Mouse (Mus musculus): ENCODE results near the gene Arnt2. TPM values are rescaled to one million over a fixed set of nuclear protein-coding genes. Genes with fewer than 3 reads are reported as not detected.

The Arnt2 gene
- polyA plus RNA-seq, 1 experiment from 2014 or later: 46.4 TPM

- H3K36me3 ChIP-seq (ENCODE audit: poor library complexity, severe bottlenecking): no peaks in the 10 kb centered on the region
- H3K27me3 ChIP-seq: no peaks in the 10 kb centered on the region
- H3K9me3 ChIP-seq (replicated peaks): no peaks in the 10 kb centered on the region
- 0 out of 2 replicates have a peak, but pooled peaks cover 10% of the 10 kb centered on the region for H3K4me1 ChIP-seq
- no peak overlapping the region for H3K9ac ChIP-seq
- ATAC-seq: no peak
- H3K4me2 ChIP-seq: no peak overlapping the region
- no peak overlapping the region for H3K27ac ChIP-seq
- H3K4me3 ChIP-seq: no peak overlapping the region
These were observed 11.8 kb upstream of the Arnt2 start for GRCm38 (mm10) chr7:84421753-84422152.

- Histone ChIP-seq H3K9ac (no peak overlapping the region), H3K27me3 (no peaks in the 10 kb centered on the region), H3K27ac (no peak overlapping the region), H3K4me2 (no peak overlapping the region), H3K4me1 (0 out of 2 replicates have a peak, but pooled peaks cover 10% of the 10 kb centered on the region), H3K9me3 (replicated peaks) (no peaks in the 10 kb centered on the region), H3K4me3 (no peak overlapping the region), H3K36me3 (ENCODE audit: poor library complexity, severe bottlenecking) (no peaks in the 10 kb centered on the region)
- no peak for ATAC-seq
These were observed 11.3 kb upstream of the Arnt2 start for GRCm38 (mm10) chr7:84421291-84421665.

- WGBS: 64% methylated on average over 3 of the region's 3 CpGs
- no peak overlapping the region for H3K9ac ChIP-seq
- 0 out of 2 replicates have a peak, but pooled peaks cover 10% of the 10 kb centered on the region for H3K4me1 ChIP-seq
- H3K4me2 ChIP-seq: no peak overlapping the region
- no peaks in the 10 kb centered on the region for H3K36me3 ChIP-seq (ENCODE audit: poor library complexity, severe bottlenecking)
- H3K27ac ChIP-seq: no peak overlapping the region
- 0 out of 2 replicates have a peak, but pooled peaks cover under 1% of the 10 kb centered on the region for H3K9me3 ChIP-seq (replicated peaks)
- no peaks in the 10 kb centered on the region for H3K27me3 ChIP-seq
- no peak for ATAC-seq
- no peak overlapping the region for H3K4me3 ChIP-seq
These were observed 10.8 kb upstream of the Arnt2 start for GRCm38 (mm10) chr7:84420581-84421290.

GRCm38 (mm10) chr7:84417441-84417840 is 7.5 kb upstream of the Arnt2 start:
- Histone ChIP-seq H3K4me3 (no peak overlapping the region), H3K4me1 (peaks cover 7% of the 10 kb centered on the region; the same call in 1 of the 2 replicates), H3K27me3 (no peaks in the 10 kb centered on the region), H3K9ac (no peak overlapping the region), H3K4me2 (no peak overlapping the region), H3K36me3 (ENCODE audit: poor library complexity, severe bottlenecking) (no peaks in the 10 kb centered on the region), H3K9me3 (replicated peaks) (0 out of 2 replicates have a peak, but pooled peaks cover 4% of the 10 kb centered on the region), H3K27ac (no peak overlapping the region)
- ATAC-seq: no peak

GRCm38 (mm10) chr7:84412570-84412969 is 2.6 kb upstream of the Arnt2 start:
- Histone ChIP-seq H3K4me3 (no peak overlapping the region), H3K36me3 (ENCODE audit: poor library complexity, severe bottlenecking) (no peaks in the 10 kb centered on the region), H3K4me2 (no peak overlapping the region), H3K4me1 (peaks cover 34% of the 10 kb centered on the region), H3K9me3 (replicated peaks) (0 out of 2 replicates have a peak, but pooled peaks cover 4% of the 10 kb centered on the region), H3K9ac (no peak overlapping the region), H3K27ac (no peak overlapping the region), H3K27me3 (no peaks in the 10 kb centered on the region)
- ATAC-seq: no peak
- 24% methylated on average over 8 of the region's 8 CpGs for WGBS

GRCm38 (mm10) chr7:84409241-84409895 is 608 bp downstream of the Arnt2 start:
- Histone ChIP-seq H3K9ac (peak overlapping the region; percentile 94), H3K36me3 (ENCODE audit: poor library complexity, severe bottlenecking) (peaks cover 24% of the 10 kb centered on the region), H3K4me3 (peak overlapping the region; percentile 78), H3K4me2 (peak overlapping the region; percentile 76), H3K9me3 (replicated peaks) (no peaks in the 10 kb centered on the region), H3K27ac (peak overlapping the region; percentile 97), H3K4me1 (peaks cover 46% of the 10 kb centered on the region), H3K27me3 (no peaks in the 10 kb centered on the region)
- ATAC-seq: peak; percentile 81
- under 1% methylated on average over 39 of the region's 39 CpGs for WGBS

GRCm38 (mm10) chr7:84408282-84408681 is 1.7 kb downstream of the Arnt2 start:
- Histone ChIP-seq H3K36me3 (ENCODE audit: poor library complexity, severe bottlenecking) (peaks cover 25% of the 10 kb centered on the region), H3K4me3 (peak overlapping the region; percentile 78), H3K27me3 (no peaks in the 10 kb centered on the region), H3K9me3 (replicated peaks) (no peaks in the 10 kb centered on the region), H3K4me2 (peak overlapping the region; percentile 76), H3K9ac (peak overlapping the region; percentile 94), H3K27ac (peak overlapping the region; percentile 97; the same call in 1 of the 2 replicates), H3K4me1 (peaks cover 57% of the 10 kb centered on the region)
- ATAC-seq: no peak
- whole genome bisulfite sequencing: 73% methylated on average over 5 of the region's 5 CpGs

GRCm38 (mm10) chr7:84403371-84403770 is 6.6 kb downstream of the Arnt2 start:
- Histone ChIP-seq H3K4me2 (peak overlapping the region; percentile 14), H3K36me3 (ENCODE audit: poor library complexity, severe bottlenecking) (peaks cover 25% of the 10 kb centered on the region), H3K27me3 (no peaks in the 10 kb centered on the region), H3K4me1 (peaks cover 70% of the 10 kb centered on the region), H3K4me3 (no peak overlapping the region), H3K9ac (no peak overlapping the region), H3K27ac (peak overlapping the region; percentile 68), H3K9me3 (replicated peaks) (no peaks in the 10 kb centered on the region)
- WGBS: 4% methylated on average over 5 of the region's 5 CpGs
- peak; percentile 52 for ATAC-seq

GRCm38 (mm10) chr7:84401641-84402455 is 8.1 kb downstream of the Arnt2 start:
- 0 out of 2 replicates have a peak overlapping the region, but pooled peaks have one; percentile 12 for H3K9ac ChIP-seq
- peaks cover 18% of the 10 kb centered on the region for H3K36me3 ChIP-seq (ENCODE audit: poor library complexity, severe bottlenecking)
- no peaks in the 10 kb centered on the region for H3K27me3 ChIP-seq
- ATAC-seq: peak; percentile 82
- peak overlapping the region; percentile 33 for H3K4me2 ChIP-seq
- 18% methylated on average over 9 of the region's 9 CpGs for WGBS
- no peaks in the 10 kb centered on the region for H3K9me3 ChIP-seq (replicated peaks)
- no peak overlapping the region for H3K4me3 ChIP-seq
- peak overlapping the region; percentile 82 for H3K27ac ChIP-seq
- H3K4me1 ChIP-seq: peaks cover 73% of the 10 kb centered on the region

GRCm38 (mm10) chr7:84397320-84397719 is 12.7 kb downstream of the Arnt2 start:
- Histone ChIP-seq H3K9ac (no peak overlapping the region), H3K9me3 (replicated peaks) (no peaks in the 10 kb centered on the region), H3K27ac (peak overlapping the region; percentile 46; the same call in 1 of the 2 replicates), H3K4me1 (peaks cover 44% of the 10 kb centered on the region), H3K4me3 (no peak overlapping the region), H3K4me2 (no peak overlapping the region), H3K27me3 (no peaks in the 10 kb centered on the region), H3K36me3 (ENCODE audit: poor library complexity, severe bottlenecking) (no peaks in the 10 kb centered on the region; the same call in 1 of the 2 replicates)
- WGBS: 52% methylated on average over 1 of the region's 1 CpGs
- no peak; the same call in 1 of the 2 replicates for ATAC-seq

GRCm38 (mm10) chr7:84396581-84396980 is 13.4 kb downstream of the Arnt2 start:
- no peaks in the 10 kb centered on the region for H3K9me3 ChIP-seq (replicated peaks)
- no peaks in the 10 kb centered on the region for H3K27me3 ChIP-seq
- no peak overlapping the region for H3K4me2 ChIP-seq
- ATAC-seq: no peak
- H3K27ac ChIP-seq: no peak overlapping the region
- WGBS: 95% methylated on average over 3 of the region's 3 CpGs
- H3K36me3 ChIP-seq (ENCODE audit: poor library complexity, severe bottlenecking): no peaks in the 10 kb centered on the region; the same call in 1 of the 2 replicates
- peaks cover 37% of the 10 kb centered on the region for H3K4me1 ChIP-seq
- no peak overlapping the region for H3K9ac ChIP-seq
- no peak overlapping the region for H3K4me3 ChIP-seq

GRCm38 (mm10) chr7:84387826-84388225 is 22.1 kb downstream of the Arnt2 start:
- 82% methylated on average over 3 of the region's 3 CpGs for WGBS
- no peaks in the 10 kb centered on the region for H3K4me1 ChIP-seq
- H3K9ac ChIP-seq: no peak overlapping the region
- no peak overlapping the region for H3K27ac ChIP-seq
- H3K36me3 ChIP-seq (ENCODE audit: poor library complexity, severe bottlenecking): peaks cover 7% of the 10 kb centered on the region
- H3K27me3 ChIP-seq: no peaks in the 10 kb centered on the region
- no peak for ATAC-seq
- H3K4me3 ChIP-seq: no peak overlapping the region
- H3K9me3 ChIP-seq (replicated peaks): no peaks in the 10 kb centered on the region
- no peak overlapping the region for H3K4me2 ChIP-seq
